Mouse (Mus musculus) forebrain, embryonic 13.5 days (tissue): Measurements from ENCODE around the gene Mmp15. TPM values are rescaled to one million over a fixed set of nuclear protein-coding genes. Genes with fewer than 3 reads are reported as not detected.

ENCODE experiments used
- ATAC-seq: fragments of 200-750 bp; cut with Nextera tagmentation; 2 replicates; pipeline ENCODE4 v1.8.0; 2017
- H3K27ac ChIP-seq: fragments of 300-500 bp; sonication (generic); 2 replicates; pipeline ENCODE4 v1.5.1; 2015; ENCODE audit warnings: inconsistent platforms, mild to moderate bottlenecking, moderate library complexity
- H3K27me3 ChIP-seq: fragments of 300-500 bp; sonication (generic); 2 replicates; pipeline ENCODE4 v1.6.1; 2015; ENCODE audit warnings: mild to moderate bottlenecking, inconsistent platforms
- H3K36me3 ChIP-seq: fragments of 300-500 bp; sonication (generic); 2 replicates; pipeline ENCODE4 v1.6.1; 2015; ENCODE audit warnings: mild to moderate bottlenecking, inconsistent platforms; ENCODE audit not compliant: poor library complexity, severe bottlenecking
- H3K4me1 ChIP-seq: fragments of 300-500 bp; sonication (generic); 2 replicates; pipeline ENCODE4 v1.6.1; 2015; ENCODE audit warnings: inconsistent platforms
- H3K4me2 ChIP-seq: fragments of 300-500 bp; sonication (generic); 2 replicates; pipeline ENCODE4 v1.6.1; 2015; ENCODE audit warnings: inconsistent platforms, mild to moderate bottlenecking, moderate library complexity
- H3K4me3 ChIP-seq: fragments of 300-500 bp; sonication (generic); 2 replicates; pipeline ENCODE4 v1.5.1; 2015; ENCODE audit warnings: mild to moderate bottlenecking, inconsistent platforms
- H3K9ac ChIP-seq: fragments of 300-500 bp; sonication (generic); 2 replicates; pipeline ENCODE4 v1.6.1; 2015; ENCODE audit warnings: mild to moderate bottlenecking, inconsistent platforms
- H3K9me3 ChIP-seq: fragments of 300-500 bp; sonication (generic); replicated peaks from 2 replicates; pipeline ENCODE4 v1.6.1; 2016; ENCODE audit warnings: inconsistent platforms
- WGBS: fragments of 180-500 bp; shearing (Covaris S2); methylation state at CpG from one replicate; pipeline ENCODE4 v1.1.7; 2015; 5-methylcytosine and 5-hydroxymethylcytosine counted together
- polyA plus RNA-seq: library from polyadenylated mRNA; unstranded; fragments of >200 nt; fragmentation: Nextera tagmentation; extraction: Ambion mirVana; gene quantifications from 2 replicates; pipeline ENCODE4 v1.2.1, GENCODE M21; 2015

The Mmp15 gene
- polyA plus RNA-seq, 1 experiment from 2014 or later: 10.9 TPM

DNA sequence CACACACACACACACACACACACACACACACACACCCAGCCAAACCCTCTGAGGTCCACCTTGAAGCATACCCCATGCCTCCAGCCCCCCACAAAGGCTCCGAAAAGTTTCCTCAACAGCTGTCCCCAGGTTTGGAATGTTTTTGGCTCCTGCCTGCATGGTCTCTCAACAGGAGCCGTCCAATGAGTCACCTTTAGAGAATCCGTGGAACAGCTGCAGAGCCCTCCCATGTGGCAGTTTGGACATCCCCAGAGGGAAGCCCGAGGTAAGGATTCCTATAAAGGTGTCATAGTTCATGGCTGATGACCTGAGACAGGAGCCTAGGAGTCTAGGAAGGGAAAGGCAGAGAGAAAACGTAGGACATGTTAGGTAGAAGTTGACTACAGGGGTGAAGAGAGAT lies 34.0 kb downstream of the Mmp15 start:
- no peak overlapping the region for H3K4me2 ChIP-seq
- WGBS: 82% methylated on average over 5 of the region's 5 CpGs
- H3K9ac ChIP-seq: no peak overlapping the region
- no peaks in the 10 kb centered on the region for H3K4me1 ChIP-seq
- no peak overlapping the region for H3K27ac ChIP-seq
- no peaks in the 10 kb centered on the region for H3K36me3 ChIP-seq
- no peak for ATAC-seq
- H3K4me3 ChIP-seq: no peak overlapping the region
- no peaks in the 10 kb centered on the region for H3K27me3 ChIP-seq
- 0 out of 2 replicates have a peak, but pooled peaks cover 4% of the 10 kb centered on the region for H3K9me3 ChIP-seq

DNA sequence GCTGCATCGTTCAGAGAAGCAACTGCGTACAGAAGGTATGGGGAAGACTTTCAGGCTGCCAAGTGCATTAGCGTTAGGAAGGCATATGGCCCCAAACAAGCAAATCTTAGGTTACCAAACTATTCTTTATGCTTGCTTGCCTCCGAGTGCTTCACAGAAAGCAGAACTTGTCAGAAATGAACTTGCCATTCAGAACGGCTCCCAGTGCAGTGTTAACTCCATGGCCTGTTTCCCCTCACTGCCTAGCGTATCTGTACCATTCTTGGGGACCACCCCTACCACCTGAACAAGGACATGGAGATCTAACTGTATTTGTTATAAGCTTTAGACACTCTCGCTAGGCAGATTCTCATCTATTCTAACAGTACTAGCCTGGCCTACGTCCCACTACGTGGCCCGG lies 35.2 kb downstream of the Mmp15 start:
- ATAC-seq: no peak
- H3K4me3 ChIP-seq: no peak overlapping the region
- H3K9ac ChIP-seq: no peak overlapping the region
- H3K27ac ChIP-seq: no peak overlapping the region
- 92% methylated on average over 10 of the region's 10 CpGs for WGBS
- 0 out of 2 replicates have a peak, but pooled peaks cover 4% of the 10 kb centered on the region for H3K9me3 ChIP-seq
- no peak overlapping the region for H3K4me2 ChIP-seq
- no peaks in the 10 kb centered on the region for H3K27me3 ChIP-seq
- H3K4me1 ChIP-seq: no peaks in the 10 kb centered on the region
- no peaks in the 10 kb centered on the region for H3K36me3 ChIP-seq

DNA sequence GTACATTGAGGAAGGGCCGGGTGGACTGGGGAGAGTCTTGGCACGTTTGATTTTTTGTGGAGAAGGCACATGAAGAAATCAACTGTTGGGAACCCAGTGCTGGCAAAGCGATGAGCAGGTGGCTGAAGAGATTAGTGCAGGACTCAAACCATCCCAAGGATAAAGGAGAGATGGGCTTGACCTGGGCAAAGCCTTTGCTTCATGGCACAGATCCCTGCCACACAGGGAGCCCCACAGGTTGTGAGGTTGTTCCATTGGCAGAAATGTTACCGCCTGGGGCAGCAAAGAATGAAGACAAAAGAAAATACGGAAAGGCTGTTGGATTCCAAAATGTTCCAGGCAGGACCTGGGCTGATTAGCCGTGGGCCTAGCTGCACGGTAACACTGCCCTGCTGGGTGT lies 35.9 kb downstream of the Mmp15 start:
- 0 out of 2 replicates have a peak, but pooled peaks cover 4% of the 10 kb centered on the region for H3K9me3 ChIP-seq
- no peak overlapping the region for H3K4me3 ChIP-seq
- H3K9ac ChIP-seq: no peak overlapping the region
- no peak overlapping the region for H3K27ac ChIP-seq
- H3K4me2 ChIP-seq: no peak overlapping the region
- H3K36me3 ChIP-seq: no peaks in the 10 kb centered on the region
- 78% methylated on average over 7 of the region's 7 CpGs for WGBS
- H3K27me3 ChIP-seq: no peaks in the 10 kb centered on the region
- no peaks in the 10 kb centered on the region for H3K4me1 ChIP-seq
- no peak for ATAC-seq

DNA sequence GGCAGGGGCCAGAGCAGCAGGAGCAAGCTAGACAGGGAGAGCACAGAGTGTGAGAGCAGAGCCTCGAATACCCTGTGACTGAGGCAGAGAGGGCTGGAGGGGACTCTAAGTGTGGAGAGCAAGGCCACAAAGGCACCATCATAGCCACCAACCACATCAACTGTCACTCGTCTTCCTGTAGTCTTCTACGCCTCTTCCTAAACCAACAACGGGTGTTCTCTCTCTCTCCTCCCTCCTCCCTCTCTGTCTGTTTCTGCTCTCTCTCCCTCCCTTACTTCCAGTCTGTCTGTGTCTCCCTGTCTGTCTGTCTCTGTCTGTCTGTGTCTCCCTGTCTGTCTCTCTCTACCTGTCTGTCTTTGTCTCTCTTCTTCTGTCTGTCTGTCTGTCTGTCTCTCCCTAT lies 38.2 kb downstream of the Mmp15 start:
- 81% methylated on average over 4 of the region's 4 CpGs for WGBS
- no peak overlapping the region for H3K27ac ChIP-seq
- no peaks in the 10 kb centered on the region for H3K27me3 ChIP-seq
- H3K36me3 ChIP-seq: no peaks in the 10 kb centered on the region
- no peak overlapping the region for H3K4me2 ChIP-seq
- no peak for ATAC-seq
- H3K4me1 ChIP-seq: no peaks in the 10 kb centered on the region
- no peak overlapping the region for H3K9ac ChIP-seq
- H3K9me3 ChIP-seq: 0 out of 2 replicates have a peak, but pooled peaks cover 1% of the 10 kb centered on the region
- no peak overlapping the region for H3K4me3 ChIP-seq

DNA sequence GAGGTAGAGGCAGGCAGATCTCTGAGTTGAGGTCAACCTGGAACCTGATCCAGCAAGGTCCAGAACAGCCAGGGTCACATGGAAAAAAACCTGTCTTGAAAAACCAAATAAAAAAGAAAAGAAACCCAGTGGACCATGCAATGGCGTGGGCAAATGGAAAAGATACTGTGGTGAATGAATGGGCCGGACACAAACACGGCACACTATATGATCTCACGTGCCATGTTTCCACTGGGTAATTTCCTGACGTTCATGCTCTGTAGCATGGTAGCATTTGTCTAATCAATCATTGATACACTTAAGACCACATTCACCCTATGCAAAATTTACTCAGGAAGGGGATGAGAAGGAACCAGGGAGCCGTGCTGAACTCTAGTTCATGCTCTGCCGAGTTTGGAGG lies 39.0 kb downstream of the Mmp15 start:
- H3K9me3 ChIP-seq: no peaks in the 10 kb centered on the region
- H3K4me3 ChIP-seq: no peak overlapping the region
- H3K4me1 ChIP-seq: no peaks in the 10 kb centered on the region
- ATAC-seq: no peak
- H3K27ac ChIP-seq: no peak overlapping the region
- H3K27me3 ChIP-seq: no peaks in the 10 kb centered on the region
- H3K36me3 ChIP-seq: no peaks in the 10 kb centered on the region
- H3K4me2 ChIP-seq: no peak overlapping the region
- no peak overlapping the region for H3K9ac ChIP-seq
- WGBS: 81% methylated on average over 7 of the region's 7 CpGs

DNA sequence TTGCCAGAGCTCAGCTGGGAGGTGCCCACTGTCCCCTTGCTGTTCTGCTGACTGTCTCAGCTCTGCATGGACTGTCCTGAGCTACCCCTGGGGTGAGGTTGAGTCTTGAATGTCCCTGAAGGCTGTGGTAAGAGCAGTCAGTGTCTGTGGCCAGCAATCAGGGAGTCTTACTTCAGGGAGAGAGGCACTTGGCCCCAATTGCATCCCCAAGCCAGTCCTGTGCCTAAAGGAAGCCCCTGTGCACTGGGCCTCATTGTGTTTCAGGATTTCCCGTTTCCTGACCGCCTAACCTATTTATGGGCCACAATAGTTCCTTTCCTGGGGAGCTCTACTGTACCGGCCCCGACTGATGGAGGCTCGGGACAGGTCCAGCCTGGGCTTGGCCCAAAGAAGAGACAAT lies 40.5 kb downstream of the Mmp15 start:
- H3K36me3 ChIP-seq: no peaks in the 10 kb centered on the region
- H3K27me3 ChIP-seq: no peaks in the 10 kb centered on the region
- no peak overlapping the region for H3K4me2 ChIP-seq
- H3K9me3 ChIP-seq: no peaks in the 10 kb centered on the region
- WGBS: 68% methylated on average over 5 of the region's 5 CpGs
- no peak overlapping the region for H3K9ac ChIP-seq
- ATAC-seq: no peak
- no peak overlapping the region for H3K4me3 ChIP-seq
- H3K4me1 ChIP-seq: peaks cover 8% of the 10 kb centered on the region
- no peak overlapping the region for H3K27ac ChIP-seq

DNA sequence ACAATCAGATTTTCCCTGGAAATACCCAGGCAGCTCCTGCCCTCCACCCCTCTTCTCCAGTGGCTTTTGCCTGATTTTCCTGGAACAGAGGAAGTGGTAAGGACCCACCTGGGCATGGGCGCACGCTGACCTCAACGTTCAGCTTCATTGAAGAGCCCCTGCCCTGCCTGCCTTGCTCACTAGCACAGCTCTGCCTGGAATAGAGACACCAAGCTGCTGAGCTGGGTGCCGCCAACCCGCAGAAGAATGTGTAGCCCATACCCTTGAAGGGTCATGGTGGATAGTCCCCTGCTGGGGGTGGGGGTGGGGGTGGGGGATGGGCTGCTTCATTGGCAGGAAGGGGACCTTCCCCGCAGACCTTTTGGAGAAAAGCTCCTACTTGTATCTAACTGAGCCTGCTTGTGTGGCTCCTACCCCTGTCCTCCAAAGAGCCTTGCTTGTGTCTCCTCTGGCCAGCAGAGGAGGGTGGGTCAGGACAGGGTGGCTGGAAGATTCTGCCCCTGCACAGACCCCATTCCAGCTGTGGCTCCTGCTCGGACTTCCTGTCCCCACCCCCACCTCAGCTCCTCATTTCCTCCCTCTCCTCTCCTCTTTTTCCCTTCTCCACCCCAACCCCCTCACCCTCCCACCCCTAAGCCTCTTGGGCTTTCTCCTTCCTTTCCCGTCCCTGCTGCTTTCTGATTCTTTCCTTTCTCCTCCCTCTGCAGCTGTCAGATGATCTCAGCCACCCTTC lies 43.3 kb downstream of the Mmp15 start:
- Histone ChIP-seq H3K36me3 (no peaks in the 10 kb centered on the region), H3K27ac (no peak overlapping the region), H3K4me1 (peaks cover 8% of the 10 kb centered on the region), H3K9me3 (no peaks in the 10 kb centered on the region), H3K27me3 (no peaks in the 10 kb centered on the region), H3K4me2 (no peak overlapping the region), H3K4me3 (no peak overlapping the region), H3K9ac (no peak overlapping the region)
- ATAC-seq: no peak
- WGBS: 54% methylated on average over 8 of the region's 8 CpGs

DNA sequence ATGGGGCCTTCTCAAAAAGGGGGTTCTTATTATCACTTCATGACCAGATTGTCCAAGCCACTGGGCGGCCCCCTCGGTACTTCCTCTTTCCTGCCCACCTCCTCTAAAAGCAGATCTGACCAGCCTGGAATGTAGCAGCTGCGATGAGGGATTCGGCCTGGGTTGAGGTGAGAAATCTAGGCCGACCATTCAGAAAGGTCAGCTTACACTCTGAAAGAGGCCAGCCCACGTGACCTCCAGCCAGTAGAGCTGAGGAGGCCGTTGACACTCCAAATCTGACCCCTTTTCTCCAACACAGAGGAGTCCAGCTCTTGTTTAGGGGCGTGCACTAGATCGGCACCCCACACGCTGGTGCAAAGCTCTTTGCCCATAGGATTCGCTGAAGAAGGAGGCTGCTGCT lies 44.7 kb downstream of the Mmp15 start:
- Histone ChIP-seq H3K27me3 (no peaks in the 10 kb centered on the region), H3K9ac (no peak overlapping the region), H3K9me3 (no peaks in the 10 kb centered on the region), H3K4me1 (peaks cover 8% of the 10 kb centered on the region), H3K36me3 (no peaks in the 10 kb centered on the region), H3K4me3 (no peak overlapping the region), H3K27ac (0 out of 2 replicates have a peak overlapping the region, but pooled peaks have one; percentile 25), H3K4me2 (no peak overlapping the region)
- no peak for ATAC-seq
- 74% methylated on average over 11 of the region's 11 CpGs for WGBS

DNA sequence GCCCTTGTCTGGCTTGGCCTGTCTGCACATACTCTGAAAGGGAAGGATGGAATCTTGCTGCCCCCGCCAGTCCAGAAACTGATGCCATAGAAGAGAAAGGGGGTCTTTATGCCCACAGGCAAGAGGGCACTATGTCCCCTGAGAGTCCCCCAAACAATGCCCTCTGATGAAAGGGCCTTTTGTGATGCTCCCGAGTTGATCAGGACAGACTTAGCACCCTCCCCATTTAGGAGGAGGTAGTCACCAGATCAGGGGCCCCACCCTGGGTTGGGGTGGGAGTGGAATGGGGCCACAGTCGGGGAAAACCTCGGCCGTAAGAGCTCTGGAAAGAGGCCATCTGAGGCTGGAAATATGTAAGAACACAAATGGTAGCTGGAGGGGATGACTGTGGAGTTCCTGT lies 45.1 kb downstream of the Mmp15 start:
- Histone ChIP-seq H3K4me3 (no peak overlapping the region), H3K9me3 (no peaks in the 10 kb centered on the region), H3K27ac (0 out of 2 replicates have a peak overlapping the region, but pooled peaks have one; percentile 25), H3K4me2 (no peak overlapping the region), H3K27me3 (no peaks in the 10 kb centered on the region), H3K9ac (no peak overlapping the region), H3K4me1 (peaks cover 8% of the 10 kb centered on the region), H3K36me3 (no peaks in the 10 kb centered on the region)
- WGBS: 33% methylated on average over 5 of the region's 5 CpGs
- no peak for ATAC-seq

DNA sequence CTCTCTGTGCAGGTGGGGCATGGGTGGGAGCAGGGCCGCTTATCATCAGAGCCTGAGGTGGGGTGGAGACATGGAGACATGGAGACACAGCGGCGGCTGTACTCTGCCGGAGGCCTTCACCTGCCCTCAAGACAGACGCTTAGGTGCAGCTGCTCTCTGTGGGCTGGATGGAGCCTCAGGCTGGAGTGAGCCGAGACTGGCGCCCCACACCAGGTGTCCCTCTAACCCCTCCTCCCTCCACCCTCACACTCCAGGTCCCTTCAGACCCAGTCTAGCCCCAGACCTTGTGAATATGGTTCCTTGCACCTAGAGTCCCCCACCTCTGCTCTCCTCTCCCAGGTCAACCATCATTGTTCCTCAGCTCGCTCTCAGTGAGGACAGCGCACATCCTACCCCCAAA lies 47.1 kb downstream of the Mmp15 start:
- 84% methylated on average over 9 of the region's 9 CpGs for WGBS
- Histone ChIP-seq H3K4me1 (peaks cover 8% of the 10 kb centered on the region), H3K36me3 (no peaks in the 10 kb centered on the region), H3K9me3 (no peaks in the 10 kb centered on the region), H3K27me3 (no peaks in the 10 kb centered on the region), H3K9ac (no peak overlapping the region), H3K27ac (no peak overlapping the region), H3K4me3 (no peak overlapping the region), H3K4me2 (no peak overlapping the region)
- ATAC-seq: 0 out of 2 replicates have a peak, but pooled peaks have one; percentile 6

DNA sequence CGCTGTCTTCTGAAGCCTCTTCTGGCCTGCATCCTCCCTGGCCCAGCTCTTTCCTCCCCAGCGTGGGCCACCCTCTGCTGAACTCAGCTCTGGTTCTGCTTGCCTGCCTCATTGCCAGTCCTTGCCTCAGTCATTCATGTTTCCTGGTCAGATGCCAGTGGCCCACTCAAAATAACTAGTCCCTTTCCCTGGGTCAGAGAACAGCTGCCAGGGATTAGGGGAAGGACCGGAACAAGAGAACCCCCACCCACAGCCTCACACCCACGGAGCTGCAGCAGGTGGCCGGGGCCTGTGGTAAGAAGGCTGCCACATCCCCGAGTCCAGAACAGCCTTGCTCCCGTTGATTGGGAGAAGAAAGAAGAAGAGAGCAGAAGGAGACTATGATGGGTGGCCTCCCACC lies 49.0 kb downstream of the Mmp15 start:
- ATAC-seq: no peak
- 82% methylated on average over 7 of the region's 7 CpGs for WGBS
- H3K9me3 ChIP-seq: no peaks in the 10 kb centered on the region

DNA sequence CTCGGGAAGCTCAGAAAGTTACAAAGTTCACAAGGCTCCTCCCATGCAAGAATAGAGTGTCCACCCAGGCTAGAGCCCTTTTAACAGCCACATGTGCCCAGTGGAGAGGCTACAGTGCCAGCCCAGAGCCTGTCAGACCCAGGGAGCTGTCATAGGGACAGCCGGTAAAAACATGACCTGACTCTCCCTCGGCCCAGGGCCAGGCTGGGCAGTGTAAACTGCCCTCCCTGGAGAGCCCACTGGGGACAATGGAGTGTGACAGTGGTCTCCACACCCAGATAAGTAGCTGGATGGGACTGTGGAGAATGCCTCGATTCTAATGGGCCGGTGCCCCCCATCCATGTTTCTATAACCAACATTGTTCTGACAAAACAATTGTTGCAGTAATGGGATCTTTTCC lies 57.5 kb downstream of the Mmp15 start:
- Histone ChIP-seq H3K36me3 (no peaks in the 10 kb centered on the region), H3K4me3 (no peak overlapping the region), H3K9ac (no peak overlapping the region), H3K4me2 (no peak overlapping the region), H3K9me3 (no peaks in the 10 kb centered on the region), H3K27ac (no peak overlapping the region), H3K27me3 (no peaks in the 10 kb centered on the region), H3K4me1 (peaks cover 7% of the 10 kb centered on the region)
- WGBS: 86% methylated on average over 5 of the region's 5 CpGs
- ATAC-seq: no peak

More for the DNA sequence above, 49.0 kb downstream of the Mmp15 start:
- Histone ChIP-seq H3K36me3 (no peaks in the 10 kb centered on the region), H3K4me1 (peaks cover 8% of the 10 kb centered on the region), H3K4me3 (no peak overlapping the region), H3K9ac (no peak overlapping the region), H3K27ac (no peak overlapping the region), H3K27me3 (no peaks in the 10 kb centered on the region), H3K4me2 (no peak overlapping the region)
